Comparison of ENCODE assay signal across 11 mouse cellular contexts in genomic region chr4:118642346-118643190, GRCm38 (mm10). TPM values are rescaled to one million over a fixed set of nuclear protein-coding genes. Genes with fewer than 3 reads are reported as not detected.
DNase-seq lines count a peak whose midpoint lies in the region; ATAC-seq lines count a peak whose summit lies in the region.
"Had no signal": no experiment of that assay in that cellular context is flagged by ENCODE, and none has a peak within 500 bp of the region (broad histone marks: within the 10 kb centered on the region; RNA-seq: fewer than 3 reads in every experiment).

No protein-coding gene starts in this region.

- H3K9ac ChIP-seq in limb, embryonic 11.5 days (ENCODE audit: low read length), result no peak overlapping the region
- no peak overlapping the region for H3K9ac ChIP-seq in embryonic facial prominence, embryonic 13.5 days
- H3K9ac ChIP-seq in limb, embryonic 13.5 days, result peak overlapping the region; percentile 21; the same call in 1 of the 2 replicates

- intact Hi-C loops in gastrocnemius, postnatal 14 days (cut with DNase I; ENCODE audit: low total_unique reads), result no loop called here

- no peak overlapping the region for H3K4me2 ChIP-seq in limb, embryonic 11.5 days (ENCODE audit: low read depth, severe bottlenecking)
- H3K4me2 ChIP-seq in embryonic facial prominence, embryonic 13.5 days, result peak overlapping the region; percentile 24
- H3K4me2 ChIP-seq in limb, embryonic 13.5 days (replicated peaks), result peak overlapping the region; percentile 52
- H3K4me2 ChIP-seq: liver, embryonic 11.5 days had no signal

- no peak overlapping the region for H3K27ac ChIP-seq in limb, embryonic 11.5 days (replicated peaks; ENCODE audit: low read depth, low read length)
- no peak overlapping the region for H3K27ac ChIP-seq in limb, embryonic 10.5 days
- H3K27ac ChIP-seq in embryonic facial prominence, embryonic 13.5 days, result no peak overlapping the region
- H3K27ac ChIP-seq in limb, embryonic 13.5 days, result peak overlapping the region; percentile 70

- H3K27me3 ChIP-seq in limb, embryonic 11.5 days (ENCODE audit: control insufficient read depth, insufficient read depth, low read length), result no peaks in the 10 kb centered on the region
- no peaks in the 10 kb centered on the region for H3K27me3 ChIP-seq in limb, embryonic 10.5 days (ENCODE audit: low read depth, poor library complexity, severe bottlenecking)
- no peaks in the 10 kb centered on the region for H3K27me3 ChIP-seq in embryonic facial prominence, embryonic 13.5 days
- no peaks in the 10 kb centered on the region for H3K27me3 ChIP-seq in limb, embryonic 13.5 days

- peak; percentile 16 for DNase-seq in gastrocnemius, postnatal 14 days
- DNase-seq in gastrocnemius, adult 8-10 months (ENCODE audit: low spot score in 2 of 2), result no peak
- DNase-seq in limb, embryonic 11.5 days (ENCODE audit: low spot score), result peak; percentile 26
- no peak for DNase-seq in limb, embryonic 10.5 days (ENCODE audit: low spot score)
- no peak for DNase-seq in urinary bladder, postnatal 10 days (ENCODE audit: low spot score)
- no peak for DNase-seq in spleen, postnatal 36 days (ENCODE audit: low spot score in 2 of 2)

- H3K9me3 ChIP-seq in limb, embryonic 11.5 days (ENCODE audit: control insufficient read depth, low read length), result no peaks in the 10 kb centered on the region
- no peaks in the 10 kb centered on the region for H3K9me3 ChIP-seq in limb, embryonic 10.5 days (replicated peaks)
- H3K9me3 ChIP-seq in embryonic facial prominence, embryonic 13.5 days, result no peaks in the 10 kb centered on the region
- H3K9me3 ChIP-seq in limb, embryonic 13.5 days, result no peaks in the 10 kb centered on the region

- no peak overlapping the region for H3K4me3 ChIP-seq in limb, embryonic 11.5 days (ENCODE audit: low read depth, low read length)
- H3K4me3 ChIP-seq in limb, embryonic 10.5 days, result no peak overlapping the region
- H3K4me3 ChIP-seq in embryonic facial prominence, embryonic 13.5 days, result no peak overlapping the region
- H3K4me3 ChIP-seq in limb, embryonic 13.5 days, result peak overlapping the region; percentile 11; the same call in 1 of the 2 replicates

- H3K4me1 ChIP-seq in limb, embryonic 11.5 days (ENCODE audit: control insufficient read depth, insufficient read depth, low read length), result no peaks in the 10 kb centered on the region
- H3K4me1 ChIP-seq in limb, embryonic 10.5 days, result peaks cover 9% of the 10 kb centered on the region; the same call in 1 of the 2 replicates
- H3K4me1 ChIP-seq in embryonic facial prominence, embryonic 13.5 days, result peaks cover 4% of the 10 kb centered on the region; the same call in 1 of the 2 replicates
- H3K4me1 ChIP-seq in limb, embryonic 13.5 days, result peaks cover 9% of the 10 kb centered on the region

- ATAC-seq in limb, embryonic 11.5 days (ENCODE audit: insufficient number of reproducible peaks, low FRiP score, low TSS enrichment, low read depth), result 0 out of 2 replicates have a peak, but pooled peaks have one; percentile 17
- ATAC-seq in embryonic facial prominence, embryonic 13.5 days (ENCODE audit: insufficient number of reproducible peaks, insufficient read depth, low FRiP score, low TSS enrichment, low read depth), result no peak
- peak; percentile 87 for ATAC-seq in limb, embryonic 13.5 days (ENCODE audit: low FRiP score, low read depth)

- no peaks in the 10 kb centered on the region for H3K36me3 ChIP-seq in limb, embryonic 11.5 days (ENCODE audit: control insufficient read depth, insufficient read depth, low read length)
- no peaks in the 10 kb centered on the region for H3K36me3 ChIP-seq in limb, embryonic 10.5 days
- no peaks in the 10 kb centered on the region for H3K36me3 ChIP-seq in embryonic facial prominence, embryonic 13.5 days
- no peaks in the 10 kb centered on the region for H3K36me3 ChIP-seq in limb, embryonic 13.5 days

- 42% methylated on average over 20 of the region's 20 CpGs for WGBS in limb, embryonic 11.5 days
- WGBS in limb, embryonic 10.5 days, result 57% methylated on average over 20 of the region's 20 CpGs
- 40% methylated on average over 20 of the region's 20 CpGs for WGBS in embryonic facial prominence, embryonic 13.5 days
- 22% methylated on average over 20 of the region's 20 CpGs for WGBS in limb, embryonic 13.5 days

RNA-seq across cellular contexts. Expression of gene Olfr62, which starts 16.2 kb away (rescaled TPM):
- total RNA-seq in gastrocnemius, postnatal 14 days (2021), result not detected
- not detected for total RNA-seq in gastrocnemius, adult 8-10 months (2022)
- not detected in 2 replicates for polyA plus RNA-seq in limb, embryonic 11.5 days (2014; fragmentation: Nextera tagmentation; extraction: Ambion mirVana)
- not detected in 2 replicates for polyA plus RNA-seq in limb, embryonic 10.5 days (2016; fragmentation: Nextera tagmentation; extraction: Ambion mirVana)
- not detected in 2 replicates for polyA plus RNA-seq in embryonic facial prominence, embryonic 13.5 days (2015; fragmentation: Nextera tagmentation; extraction: Ambion mirVana)
- polyA plus RNA-seq in limb, embryonic 13.5 days (2015; fragmentation: Nextera tagmentation; extraction: Ambion mirVana), result not detected in 2 replicates
- total RNA-seq: gastrocnemius, postnatal 4 days had no signal
- polyA plus RNA-seq: liver, embryonic 11.5 days had no signal

RNA-seq across cellular contexts. Expression of gene Ebna1bp2, which starts 22.0 kb away (rescaled TPM):
- total RNA-seq in gastrocnemius, postnatal 14 days (2021), result 10 to 100 TPM; 30.1 to 33.5 TPM
- total RNA-seq in gastrocnemius, adult 8-10 months (2022), result 10 to 100 TPM; 22.3 to 30.7 (median 25.1) TPM
- polyA plus RNA-seq in limb, embryonic 11.5 days (2014; fragmentation: Nextera tagmentation; extraction: Ambion mirVana), result 180 and 190 TPM in 2 replicates
- polyA plus RNA-seq in limb, embryonic 10.5 days (2016; fragmentation: Nextera tagmentation; extraction: Ambion mirVana), result 180 and 228 TPM in 2 replicates
- polyA plus RNA-seq in embryonic facial prominence, embryonic 13.5 days (2015; fragmentation: Nextera tagmentation; extraction: Ambion mirVana), result 141 and 164 TPM in 2 replicates
- 130 and 134 TPM in 2 replicates for polyA plus RNA-seq in limb, embryonic 13.5 days (2015; fragmentation: Nextera tagmentation; extraction: Ambion mirVana)

RNA-seq across cellular contexts. Expression of gene Cfap57, which starts 22.0 kb away (rescaled TPM):
- not detected for total RNA-seq in gastrocnemius, postnatal 14 days (2021)
- not detected for total RNA-seq in gastrocnemius, adult 8-10 months (2022)
- polyA plus RNA-seq in limb, embryonic 11.5 days (2014; fragmentation: Nextera tagmentation; extraction: Ambion mirVana), result 0.40 and 0.45 TPM in 2 replicates
- 0.36 and 0.64 TPM in 2 replicates for polyA plus RNA-seq in limb, embryonic 10.5 days (2016; fragmentation: Nextera tagmentation; extraction: Ambion mirVana)
- polyA plus RNA-seq in embryonic facial prominence, embryonic 13.5 days (2015; fragmentation: Nextera tagmentation; extraction: Ambion mirVana), result 0.17 and 0.22 TPM in 2 replicates
- polyA plus RNA-seq in limb, embryonic 13.5 days (2015; fragmentation: Nextera tagmentation; extraction: Ambion mirVana), result 0.13 and 0.31 TPM in 2 replicates
- total RNA-seq: gastrocnemius, postnatal 4 days had no signal

RNA-seq across cellular contexts. Expression of gene Olfr1342, which starts 50.0 kb away (rescaled TPM):
- total RNA-seq in gastrocnemius, postnatal 14 days (2021), result not detected
- total RNA-seq in gastrocnemius, adult 8-10 months (2022), result not detected
- polyA plus RNA-seq in limb, embryonic 11.5 days (2014; fragmentation: Nextera tagmentation; extraction: Ambion mirVana), result 0.08 and 0.26 TPM in 2 replicates
- polyA plus RNA-seq in limb, embryonic 10.5 days (2016; fragmentation: Nextera tagmentation; extraction: Ambion mirVana), result 0.05 TPM in 1 of 2 replicates, not detected in the other
- 0.19 and 0.20 TPM in 2 replicates for polyA plus RNA-seq in embryonic facial prominence, embryonic 13.5 days (2015; fragmentation: Nextera tagmentation; extraction: Ambion mirVana)
- 0.11 and 0.14 TPM in 2 replicates for polyA plus RNA-seq in limb, embryonic 13.5 days (2015; fragmentation: Nextera tagmentation; extraction: Ambion mirVana)
- total RNA-seq: gastrocnemius, postnatal 4 days; neutrophil, adult 5-6 weeks had no signal
- polyA plus RNA-seq: liver, embryonic 11.5 days had no signal

Comparison
In these comparisons a context has a peak if more than half of its experiments do, and no peak if none do; other contexts are left out.
1. DNase-seq: peak in gastrocnemius, postnatal 14 days (single experiment) and limb, embryonic 11.5 days (single experiment); none in gastrocnemius, adult 8-10 months (0 of 2), limb, embryonic 10.5 days (single experiment), urinary bladder, postnatal 10 days (single experiment) and spleen, postnatal 36 days (0 of 2).